Mouse (Mus musculus) mouse trophoblast stem cell (cell line): Measurements from ENCODE around the gene Syne1.

ENCODE experiments used
- in situ Hi-C, 2 experiments: fragments of 300-500 bp; cut with MseI, MboI; formaldehyde crosslinking; loops; 2 replicates in 1 of 2; 3 replicates in 1 of 2; pipeline ENCODE4 v1.15.1; 2025

The Syne1 gene

GRCm38 (mm10) chr10:5008795-5009366 is 542.4 kb downstream of the Syne1 start:
- in situ Hi-C loops: no loop called here

- in situ Hi-C loops: no loop called here
Measured at GRCm38 (mm10) chr10:4996592-4996991, 554.7 kb downstream of the Syne1 start.

GRCm38 (mm10) chr10:4993802-4994201 is 557.5 kb downstream of the Syne1 start:
- in situ Hi-C loops: no loop called here

GRCm38 (mm10) chr10:4983919-4984318 is 567.4 kb downstream of the Syne1 start:
- in situ Hi-C loops: no loop called here

- in situ Hi-C loops: no loop called here
Measured at GRCm38 (mm10) chr10:4977374-4977773, 573.9 kb downstream of the Syne1 start.

- in situ Hi-C loops: no loop called here
Measured at GRCm38 (mm10) chr10:4976557-4976956, 574.7 kb downstream of the Syne1 start.

- in situ Hi-C loops: no loop called here
Measured at GRCm38 (mm10) chr10:4974246-4974645, 577.0 kb downstream of the Syne1 start.

GRCm38 (mm10) chr10:4972026-4972425 is 579.3 kb downstream of the Syne1 start:
- in situ Hi-C loops: no loop called here

GRCm38 (mm10) chr10:4971586-4971985 is 579.7 kb downstream of the Syne1 start:
- in situ Hi-C loops: no loop called here

GRCm38 (mm10) chr10:4971156-4971555 is 580.1 kb downstream of the Syne1 start:
- in situ Hi-C loops: no loop called here
